Comparison of ENCODE assay signal across 24 mouse cellular contexts in the genomic region with DNA sequence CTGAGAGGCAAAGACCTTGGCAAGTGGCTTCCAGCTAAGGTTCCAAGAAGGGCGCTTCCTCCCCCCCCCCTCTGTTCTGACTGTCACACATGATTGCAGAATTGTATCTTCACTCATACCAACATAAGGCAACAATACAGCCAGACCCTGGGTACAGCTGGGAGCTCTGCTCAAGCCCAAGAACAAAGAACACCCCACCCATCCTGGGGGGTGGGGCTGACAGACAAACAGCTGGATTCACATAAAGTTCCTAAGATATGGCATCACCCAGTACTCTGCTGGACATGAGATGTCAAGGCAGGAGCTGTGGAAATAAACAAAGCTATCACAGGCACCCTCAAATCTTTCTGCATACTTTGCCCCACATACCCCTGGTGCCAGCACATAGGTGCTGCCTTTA.
A peak's percentile ranks its signal among the peaks of the same experiment; 100 is the strongest.
DNase-seq lines count a peak whose midpoint lies in the region; ATAC-seq and TF ChIP-seq lines count a peak whose summit lies in the region.
"Had no signal": no experiment of that assay in that cellular context is flagged by ENCODE, and none has a peak within 500 bp of the region (broad histone marks: within the 10 kb centered on the region; RNA-seq: fewer than 3 reads in every experiment).

No protein-coding gene starts in this region.

- no peak overlapping the region for H3K9ac ChIP-seq in heart, embryonic 12.5 days
- H3K9ac ChIP-seq: forebrain, postnatal 0 days; hindbrain, embryonic 13.5 days; liver, embryonic 13.5 days; lung, embryonic 15.5 days; midbrain, embryonic 13.5 days; neural tube, embryonic 12.5 days had no signal

- H3K4me2 ChIP-seq in heart, embryonic 12.5 days, result no peak overlapping the region
- H3K4me2 ChIP-seq: hindbrain, embryonic 13.5 days; liver, embryonic 13.5 days; lung, embryonic 15.5 days; midbrain, embryonic 13.5 days; neural tube, embryonic 12.5 days had no signal

- no peak for TF ChIP-seq CTCF in left cerebral cortex, adult 2 months (IDR thresholded peaks at IDR 0.05)
- TF ChIP-seq CTCF in cortical plate, adult 2 months (IDR thresholded peaks at IDR 0.05; ENCODE audit: extremely low read depth, insufficient read depth, low read length), result no peak

- TF ChIP-seq POLR2A in cortical plate, adult 2 months (IDR thresholded peaks at IDR 0.05; ENCODE audit: extremely low read depth, insufficient read depth, low read length), result no peak

- no peaks in the 10 kb centered on the region for H3K36me3 ChIP-seq in heart, embryonic 12.5 days
- H3K36me3 ChIP-seq: hindbrain, embryonic 13.5 days; liver, embryonic 13.5 days; lung, embryonic 15.5 days; midbrain, embryonic 13.5 days; neural tube, embryonic 12.5 days had no signal

- H3K27ac ChIP-seq in heart, embryonic 12.5 days (ENCODE audit: poor library complexity, severe bottlenecking), result no peak overlapping the region
- H3K27ac ChIP-seq in left cerebral cortex, adult 2 months, result peak overlapping the region; percentile 50; the same call in 1 of the 2 replicates
- peak overlapping the region; percentile 48; the same call in 1 of the 2 replicates for H3K27ac ChIP-seq in cortical plate, adult 2 months (ENCODE audit: insufficient read depth, low read length)
- H3K27ac ChIP-seq: hindbrain, embryonic 13.5 days; liver, embryonic 13.5 days; lung, embryonic 15.5 days; midbrain, embryonic 13.5 days; neural tube, embryonic 12.5 days had no signal

- 92% methylated on average over 1 of the region's 1 CpGs for WGBS in heart, embryonic 12.5 days

- no peaks in the 10 kb centered on the region for H3K9me3 ChIP-seq in heart, embryonic 12.5 days (replicated peaks)
- H3K9me3 ChIP-seq: hindbrain, embryonic 13.5 days; liver, embryonic 13.5 days; lung, embryonic 15.5 days; megakaryocyte, embryonic 14.5 days; midbrain, embryonic 13.5 days; neural tube, embryonic 12.5 days had no signal

- intact Hi-C loops in heart, postnatal 10 days (cut with DNase I), result no loop called here
- intact Hi-C loops in left cerebral cortex, adult 2 months (cut with DNase I), result no loop called here

- H3K4me3 ChIP-seq in heart, embryonic 12.5 days, result no peak overlapping the region
- no peak overlapping the region for H3K4me3 ChIP-seq in left cerebral cortex, adult 2 months
- H3K4me3 ChIP-seq in cortical plate, adult 2 months (ENCODE audit: insufficient read depth, low read length), result no peak overlapping the region
- H3K4me3 ChIP-seq: hindbrain, embryonic 13.5 days; liver, embryonic 13.5 days; lung, embryonic 15.5 days; megakaryocyte, embryonic 14.5 days; midbrain, embryonic 13.5 days; neural tube, embryonic 12.5 days had no signal

- DNase-seq in heart, postnatal 10 days, result peak; percentile 33 to 40
- no peak for DNase-seq in left cerebral cortex, adult 2 months (ENCODE audit: extremely low spot score in 1 of 2, low spot score in 2 of 2)
- DNase-seq in left cerebral cortex, adult 11 months (ENCODE audit: low spot score), result no peak
- peak; percentile 19 for DNase-seq in NIH3T3 (ENCODE audit: low read depth)
- DNase-seq in urinary bladder, adult 2 months (ENCODE audit: low spot score), result no peak
- DNase-seq: adrenal gland, adult 8-10 months; cerebellum, adult 9-10 months; forebrain, postnatal 0 days; gastrocnemius, postnatal 14 days; heart, adult 18-20 months; kidney, adult 9 months; kidney, postnatal 25 days; liver, embryonic 13.5 days; right cerebral cortex, postnatal 25 days; spleen, adult 18-20 months; thymus, postnatal 25 days had no signal

- peaks cover 9% of the 10 kb centered on the region for H3K4me1 ChIP-seq in heart, embryonic 12.5 days (replicated peaks)
- no peaks in the 10 kb centered on the region for H3K4me1 ChIP-seq in cortical plate, adult 2 months (ENCODE audit: control insufficient read depth, insufficient read depth, low read length)
- H3K4me1 ChIP-seq: midbrain, embryonic 13.5 days; neural tube, embryonic 12.5 days had no signal

- peaks cover 6% of the 10 kb centered on the region; the same call in 1 of the 2 replicates for H3K27me3 ChIP-seq in heart, embryonic 12.5 days (replicated peaks)
- H3K27me3 ChIP-seq: hindbrain, embryonic 13.5 days; liver, embryonic 13.5 days; lung, embryonic 15.5 days; midbrain, embryonic 13.5 days; neural tube, embryonic 12.5 days had no signal

- ATAC-seq in heart, embryonic 12.5 days (ENCODE audit: insufficient number of reproducible peaks, low FRiP score), result no peak
- ATAC-seq: activated CD4-positive, CD25-positive, alpha-beta regulatory T cell, adult 4 months; forebrain, postnatal 0 days; midbrain, embryonic 13.5 days had no signal

Comparison
In these comparisons a context has a peak if more than half of its experiments do, and no peak if none do; other contexts are left out.
1. DNase-seq: peak in heart, postnatal 10 days (2 of 2) and NIH3T3 (single experiment); none in left cerebral cortex, adult 2 months (0 of 2), left cerebral cortex, adult 11 months (single experiment) and urinary bladder, adult 2 months (single experiment).